Mouse (Mus musculus): ENCODE measurements around the gene Zdhhc9.

Gene Zdhhc9

GRCm38 (mm10) chrX:48124132-48125071 lies 84.3 kb downstream of the Zdhhc9 start:
- peak; percentile 67 for DNase-seq

Data from cerebellum, adult 11 months (tissue).